Mouse (Mus musculus) ES-E14 (cell line): ENCODE results near the gene Cldnd1. TPM values are rescaled to one million over a fixed set of nuclear protein-coding genes. Genes with fewer than 3 reads are reported as not detected.

Experiments
- DNase-seq: peaks from one replicate; pipeline ENCODE4 v3.0.0-alpha.2; 2013; ENCODE audit warnings: low read depth, low spot score
- H3K27ac ChIP-seq: 2 replicates; pipeline ENCODE4 v1.5.1; 2012; ENCODE audit warnings: low read depth, mild to moderate bottlenecking, low read length, moderate library complexity, mixed read lengths; ENCODE audit not compliant: poor library complexity, insufficient read depth, severe bottlenecking
- H3K36me3 ChIP-seq: 2 replicates; pipeline ENCODE4 v1.6.1; 2012; ENCODE audit warnings: mild to moderate bottlenecking, low read length, moderate library complexity, mixed read lengths; ENCODE audit not compliant: control insufficient read depth, poor library complexity, insufficient read depth, severe bottlenecking
- H3K4me1 ChIP-seq, 2 experiments: fragments of 150-350 bp in 1 of 2; sonication (generic) in 1 of 2; 2 replicates each; pipeline ENCODE4 v1.6.1; 2012; ENCODE audit warnings: low read length in 2 of 2, mild to moderate bottlenecking in 1 of 2, mixed read lengths in 1 of 2; ENCODE audit not compliant: control insufficient read depth in 2 of 2, insufficient read depth in 2 of 2, poor library complexity in 1 of 2
- H3K4me3 ChIP-seq, 2 experiments: fragments of 150-350 bp in 1 of 2; sonication (generic) in 1 of 2; 2 replicates each; pipeline ENCODE4 v1.5.1; 2012; ENCODE audit warnings: low read length in 2 of 2, low read depth in 1 of 2, mild to moderate bottlenecking in 1 of 2, mixed read lengths in 1 of 2; ENCODE audit not compliant: insufficient read depth in 1 of 2, poor library complexity in 1 of 2, severe bottlenecking in 1 of 2
- H3K9ac ChIP-seq: 2 replicates; pipeline ENCODE4 v1.6.1; 2012; ENCODE audit warnings: low read depth, mild to moderate bottlenecking, low read length, mixed read lengths; ENCODE audit not compliant: poor library complexity, insufficient read depth, severe bottlenecking
- H3K9me3 ChIP-seq: fragments of 150-350 bp; sonication (generic); 2 replicates; pipeline ENCODE4 v1.6.1; 2012; ENCODE audit warnings: low read depth, mild to moderate bottlenecking, low read length; ENCODE audit not compliant: control insufficient read depth, insufficient read depth
- CHD2 ChIP-seq: IDR thresholded peaks from 2 replicates; pipeline ENCODE4 v1.6.1; 2014; ENCODE audit warnings: mild to moderate bottlenecking, low read depth, low read length, inconsistent platforms
- HCFC1 ChIP-seq: IDR thresholded peaks from 2 replicates; pipeline ENCODE4 v1.6.1; 2012; ENCODE audit warnings: low read length, inconsistent platforms, borderline replicate concordance; ENCODE audit not compliant: insufficient read depth
- MAFK ChIP-seq: IDR thresholded peaks from 2 replicates; pipeline ENCODE4 v1.6.1; 2014; ENCODE audit warnings: mild to moderate bottlenecking, low read depth, low read length, inconsistent platforms; ENCODE audit not compliant: insufficient read depth
- ZC3H11A ChIP-seq: IDR thresholded peaks from 2 replicates; pipeline ENCODE4 v1.6.1; 2012; ENCODE audit warnings: low read depth, mild to moderate bottlenecking, inconsistent platforms, low read length, borderline replicate concordance
- ZNF384 ChIP-seq: IDR thresholded peaks from 2 replicates; pipeline ENCODE4 v1.6.1; 2012; ENCODE audit warnings: low read depth, low read length, inconsistent platforms
- in situ Hi-C, 2 experiments: fragments of 600-800 bp; cut with MboI; formaldehyde crosslinking; loops; one replicate each; pipeline ENCODE4 v1.15.1; 2025; ENCODE audit warnings: low sequenced_read_pairs in 2 of 2, inconsistent platforms in 1 of 2; ENCODE audit not compliant: unreplicated experiment in 2 of 2
- total RNA-seq: library from RNA; depleted of rRNA; stranded (reverse); fragments of 300-350 nt; gene quantifications from 2 replicates; pipeline ENCODE4 v1.2.3, GENCODE M21; 2012

Gene Cldnd1
- total RNA-seq, 1 experiment, result 32.4 TPM

- no peak for DNase-seq
- Histone ChIP-seq H3K4me1 (no peaks in the 10 kb centered on the region), H3K27ac (no peak overlapping the region), H3K9me3 (no peaks in the 10 kb centered on the region), H3K4me3 (no peak overlapping the region), H3K36me3 (no peaks in the 10 kb centered on the region), H3K9ac (no peak overlapping the region)
- in situ Hi-C loops, result no loop called here
- TF ChIP-seq HCFC1, result no peak
- TF ChIP-seq ZC3H11A, result no peak
- TF ChIP-seq MAFK, result no peak
- no peak for TF ChIP-seq ZNF384
- no peak for TF ChIP-seq CHD2
Measured at GRCm38 (mm10) chr16:58712221-58712620, 15.5 kb upstream of the Cldnd1 start.

- Histone ChIP-seq H3K9me3 (no peaks in the 10 kb centered on the region), H3K4me3 (no peak overlapping the region), H3K9ac (no peak overlapping the region), H3K4me1 (no peaks in the 10 kb centered on the region), H3K36me3 (no peaks in the 10 kb centered on the region), H3K27ac (no peak overlapping the region)
- DNase-seq, result no peak
- in situ Hi-C loops, result no loop called here
- TF ChIP-seq ZC3H11A (no peak), ZNF384 (no peak), MAFK (no peak), HCFC1 (no peak), CHD2 (no peak)
Measured at GRCm38 (mm10) chr16:58713128-58713527, 14.6 kb upstream of the Cldnd1 start.

- no peak overlapping the region for H3K9ac ChIP-seq
- no peak for TF ChIP-seq ZC3H11A
- no peak for TF ChIP-seq HCFC1
- TF ChIP-seq ZNF384, result no peak
- no peak for TF ChIP-seq CHD2
- TF ChIP-seq MAFK, result no peak
- no peaks in the 10 kb centered on the region for H3K36me3 ChIP-seq
- H3K27ac ChIP-seq, result no peak overlapping the region
- DNase-seq, result no peak
- H3K4me1 ChIP-seq, result no peaks in the 10 kb centered on the region
- H3K9me3 ChIP-seq, result no peaks in the 10 kb centered on the region
- in situ Hi-C loops, result no loop called here
- H3K4me3 ChIP-seq, result no peak overlapping the region
Measured at GRCm38 (mm10) chr16:58715018-58715417, 12.7 kb upstream of the Cldnd1 start.

- H3K9ac ChIP-seq, result no peak within 1 kb of the TSS
- H3K27ac ChIP-seq, result no peak within 1 kb of the TSS
- no peak for TF ChIP-seq MAFK
- TF ChIP-seq ZC3H11A, result no peak
- TF ChIP-seq HCFC1, result no peak
- no peak for TF ChIP-seq ZNF384
- TF ChIP-seq CHD2, result no peak
- H3K4me1 ChIP-seq, result no peaks in the 10 kb centered on the region
- no peaks in the 10 kb centered on the region for H3K9me3 ChIP-seq
- no peak for DNase-seq
- in situ Hi-C loops, result no loop called here
- H3K36me3 ChIP-seq, result no peaks in the 10 kb centered on the region
- H3K4me3 ChIP-seq, result no peak within 1 kb of the TSS
Measured at GRCm38 (mm10) chr16:58718666-58719120, 9.0 kb upstream of the Cldnd1 start, which contains the start of gene Gpr15. Gpr15 (minus strand) TSS chr16:58719070.

- Histone ChIP-seq H3K4me3 (no peak overlapping the region), H3K9ac (no peak overlapping the region), H3K36me3 (no peaks in the 10 kb centered on the region), H3K4me1 (no peaks in the 10 kb centered on the region), H3K27ac (no peak overlapping the region), H3K9me3 (no peaks in the 10 kb centered on the region)
- no peak for DNase-seq
- in situ Hi-C loops, result no loop called here
- TF ChIP-seq MAFK (no peak), CHD2 (no peak), HCFC1 (no peak), ZNF384 (no peak), ZC3H11A (no peak)
Measured at GRCm38 (mm10) chr16:58722292-58722691, 5.4 kb upstream of the Cldnd1 start.
